Mouse (Mus musculus) right cerebral cortex, adult 18-20 months (tissue): ENCODE results near the gene Fbxl15.

Experiments used
- DNase-seq: peaks from one replicate; pipeline ENCODE4 v3.0.0; 2022; ENCODE audit warnings: mixed read lengths

Fbxl15 gene

GRCm38 (mm10) chr19:46308706-46309435 is 19.1 kb upstream of the Fbxl15 start:
- peak; percentile 89 for DNase-seq

- peak; percentile 10 for DNase-seq
Observed at GRCm38 (mm10) chr19:46309651-46310305, 18.2 kb upstream of the Fbxl15 start.

GRCm38 (mm10) chr19:46310312-46310865 is 17.6 kb upstream of the Fbxl15 start:
- DNase-seq, result no peak

GRCm38 (mm10) chr19:46311341-46311740 is 16.6 kb upstream of the Fbxl15 start:
- DNase-seq, result no peak

- no peak for DNase-seq
Observed at GRCm38 (mm10) chr19:46312566-46312965, 15.4 kb upstream of the Fbxl15 start.

GRCm38 (mm10) chr19:46313116-46313515 is 14.9 kb upstream of the Fbxl15 start:
- DNase-seq, result no peak

- no peak for DNase-seq
Observed at GRCm38 (mm10) chr19:46313591-46313990, 14.4 kb upstream of the Fbxl15 start.

GRCm38 (mm10) chr19:46314151-46314601 is 13.8 kb upstream of the Fbxl15 start:
- DNase-seq, result peak; percentile 4

GRCm38 (mm10) chr19:46314872-46315742 is 12.9 kb upstream of the Fbxl15 start:
- peak; percentile 37 for DNase-seq

- DNase-seq, result peak; percentile 16
Observed at GRCm38 (mm10) chr19:46315752-46316610, 12.0 kb upstream of the Fbxl15 start.

GRCm38 (mm10) chr19:46316846-46317545 is 11.0 kb upstream of the Fbxl15 start:
- DNase-seq, result peak; percentile 91

GRCm38 (mm10) chr19:46317546-46317885 is 10.5 kb upstream of the Fbxl15 start:
- peak; percentile 11 for DNase-seq

GRCm38 (mm10) chr19:46318031-46318471 is 9.9 kb upstream of the Fbxl15 start:
- DNase-seq, result peak; percentile 69

- DNase-seq, result peak; percentile 96
Observed at GRCm38 (mm10) chr19:46318586-46319378, 9.2 kb upstream of the Fbxl15 start.

GRCm38 (mm10) chr19:46320076-46320785 is 7.8 kb upstream of the Fbxl15 start:
- no peak for DNase-seq

GRCm38 (mm10) chr19:46321101-46321943 is 6.7 kb upstream of the Fbxl15 start:
- peak; percentile 77 for DNase-seq

GRCm38 (mm10) chr19:46322144-46322995 is 5.6 kb upstream of the Fbxl15 start:
- DNase-seq, result no peak
